Mouse (Mus musculus): Measurements from ENCODE around the gene Stoml1.

Stoml1 gene

DNA sequence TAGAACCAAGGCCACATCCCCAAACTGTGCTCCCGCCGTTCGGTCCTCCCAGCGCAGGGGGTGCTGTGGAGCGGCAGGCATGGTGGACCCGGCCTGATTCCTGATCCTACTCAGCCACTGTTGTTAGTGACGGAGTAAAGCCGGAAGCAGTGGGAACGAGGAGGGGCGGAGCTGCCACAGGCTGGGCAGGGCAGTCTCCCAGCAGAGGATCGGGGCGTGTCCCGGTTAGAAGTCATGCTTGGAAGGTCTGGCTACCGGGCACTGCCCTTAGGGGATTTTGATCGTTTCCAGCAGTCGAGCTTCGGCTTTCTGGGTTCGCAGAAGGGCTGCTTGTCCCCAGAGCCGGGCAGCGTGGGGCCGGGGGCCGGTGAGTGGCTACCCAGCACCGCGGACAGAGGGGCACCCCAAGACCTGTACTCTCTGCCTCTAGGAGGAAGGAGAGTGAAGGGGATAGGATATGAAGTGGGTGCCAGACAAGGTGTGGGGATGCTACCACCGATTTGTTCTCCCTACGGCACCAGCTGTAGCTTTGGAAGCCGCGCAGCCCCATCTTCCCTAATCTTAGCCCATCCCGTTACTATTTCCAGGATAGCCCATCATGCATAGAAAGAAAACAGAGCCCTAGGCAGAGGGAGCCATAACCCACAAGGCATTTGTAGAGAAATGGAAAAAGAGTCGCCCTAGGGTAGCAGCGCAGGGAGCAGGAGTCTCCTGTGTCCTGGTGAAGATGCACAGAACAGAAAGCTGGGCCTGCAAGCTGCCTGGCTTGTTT is at the start of gene Stoml1:
Gene Stoml1, plus strand, starts transcription at position 132 of the 772 bp plus-strand sequence.
- WGBS = under 1% methylated on average over 31 of the region's 31 CpGs

- 11% methylated on average over 42 of the region's 42 CpGs for WGBS
Measured at GRCm38 (mm10) chr9:58203516-58204447, 49.2 kb upstream of the Stoml1 start, which contains the start of the genes Islr and Islr2. TSS of gene Islr (minus strand) at chr9:58204306. TSS of gene Islr2 (minus strand) at chr9:58204319.

GRCm38 (mm10) chr9:58204448-58205000 is 48.4 kb upstream of the Stoml1 start:
- 4% methylated on average over 18 of the region's 18 CpGs for WGBS

DNA sequence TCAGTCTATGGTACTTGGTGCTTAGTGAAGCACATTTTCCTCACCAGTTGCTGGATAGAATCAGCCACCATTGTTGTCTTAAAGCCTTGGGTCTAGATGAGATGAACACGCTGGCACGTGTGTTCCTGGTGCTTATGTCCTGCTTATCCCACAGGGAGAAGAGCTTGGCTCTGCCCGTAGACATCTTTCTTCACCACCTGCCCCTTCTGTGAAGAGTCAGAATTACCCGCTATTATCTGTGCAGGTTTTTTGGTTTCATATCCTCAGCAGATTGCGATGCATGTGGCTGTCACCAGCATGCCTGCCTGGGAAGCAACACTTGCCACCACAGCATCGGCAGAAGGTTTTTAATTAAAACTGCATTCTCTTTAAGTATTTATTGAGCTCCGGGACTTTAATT is 47.0 kb upstream of the Stoml1 start:
- WGBS = 73% methylated on average over 7 of the region's 7 CpGs

GRCm38 (mm10) chr9:58209462-58210303 is 43.3 kb upstream of the Stoml1 start:
- WGBS = 55% methylated on average over 8 of the region's 8 CpGs

DNA sequence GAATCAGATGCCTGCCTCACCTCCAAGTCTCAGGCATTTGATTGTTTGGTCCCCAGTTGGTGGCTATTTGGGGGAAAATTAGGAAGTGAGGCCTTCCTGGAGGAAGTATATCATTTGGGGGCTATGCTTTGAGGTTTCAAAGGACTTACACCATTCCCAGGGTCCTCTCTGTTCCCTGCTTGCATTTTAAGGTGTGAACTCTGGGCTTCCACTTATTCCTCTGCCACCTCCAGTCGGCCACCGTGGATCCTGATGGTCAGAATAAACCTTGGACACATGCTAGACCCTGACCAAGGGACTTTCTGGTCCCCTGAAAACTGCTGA is 42.7 kb upstream of the Stoml1 start:
- 75% methylated on average over 2 of the region's 2 CpGs for WGBS

DNA sequence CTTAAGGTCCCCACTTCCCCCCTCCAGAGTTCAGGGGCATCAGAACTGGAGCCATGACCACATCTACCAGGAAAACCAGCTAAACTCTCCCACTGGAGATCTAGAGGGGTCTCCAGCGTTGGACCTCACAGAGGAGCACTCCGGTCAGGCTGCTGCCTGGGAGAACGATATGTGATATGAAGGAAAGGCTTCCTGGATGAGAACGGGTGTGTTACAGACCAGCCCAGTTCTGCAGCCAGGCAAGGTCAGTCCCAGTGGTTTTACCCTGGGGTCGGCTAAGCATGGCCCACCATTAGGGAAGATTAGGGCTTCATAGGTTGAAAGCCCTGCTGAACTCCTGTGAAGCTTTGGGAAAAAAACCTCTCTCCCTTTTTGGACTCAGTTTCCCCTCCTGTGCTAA is 39.6 kb upstream of the Stoml1 start:
- WGBS = 87% methylated on average over 5 of the region's 5 CpGs

GRCm38 (mm10) chr9:58213865-58214264 is 39.1 kb upstream of the Stoml1 start:
- 50% methylated on average over 5 of the region's 5 CpGs for WGBS

DNA sequence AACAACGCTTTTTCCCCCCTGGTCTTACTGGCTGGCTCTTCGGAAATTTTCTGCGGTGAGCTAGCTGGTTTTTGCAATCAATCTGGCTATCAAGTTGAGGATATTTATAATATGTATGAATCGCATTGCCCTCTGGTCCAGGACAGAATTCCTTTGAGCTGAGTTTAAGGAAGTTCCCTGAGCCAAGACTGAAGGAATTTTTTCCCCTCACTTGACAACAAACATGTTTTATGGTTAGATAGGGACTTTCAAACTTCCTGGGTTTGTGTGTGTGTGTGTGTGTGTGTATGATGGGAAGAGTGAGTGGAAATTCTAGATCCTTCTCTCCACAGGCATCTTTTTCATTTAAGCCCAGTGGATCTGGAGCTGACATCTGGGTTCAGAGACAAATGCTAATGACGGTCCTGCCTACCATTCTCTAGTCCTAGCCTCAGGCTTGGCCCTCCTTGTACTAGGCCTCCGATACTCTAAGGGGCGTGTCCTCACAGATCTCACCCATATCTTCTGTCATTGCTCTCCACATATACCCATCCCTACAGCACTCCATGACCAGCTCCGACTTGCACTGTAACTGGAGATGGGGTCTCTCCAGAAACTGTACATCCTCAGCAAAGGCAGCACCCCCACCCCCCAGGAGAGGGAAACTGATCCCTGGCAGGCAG is 38.3 kb upstream of the Stoml1 start:
- WGBS = 70% methylated on average over 8 of the region's 8 CpGs

- WGBS = 49% methylated on average over 6 of the region's 6 CpGs
Measured at GRCm38 (mm10) chr9:58216402-58216801, 36.6 kb upstream of the Stoml1 start.

DNA sequence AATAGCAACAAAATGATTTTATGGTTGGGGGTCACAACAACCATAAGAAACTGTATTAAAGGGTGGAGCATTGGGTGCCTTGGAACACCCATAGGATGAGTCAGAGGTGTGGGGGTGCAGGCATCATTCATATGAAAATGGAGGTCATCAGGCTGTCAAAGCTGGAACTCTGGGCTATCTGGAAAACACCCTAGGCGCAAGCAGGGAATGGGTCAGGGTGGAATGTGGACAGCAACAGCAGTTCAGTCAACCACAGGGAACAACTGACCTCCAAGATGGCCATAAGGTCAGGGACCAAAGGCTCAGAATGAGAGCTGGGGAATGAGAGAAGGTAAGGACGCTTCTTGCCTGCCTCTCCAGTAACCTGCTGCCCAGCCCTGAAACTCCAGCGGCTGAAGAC is 34.4 kb upstream of the Stoml1 start:
- 98% methylated on average over 3 of the region's 3 CpGs for WGBS

GRCm38 (mm10) chr9:58220218-58220903 is 32.6 kb upstream of the Stoml1 start:
- 68% methylated on average over 24 of the region's 24 CpGs for WGBS

GRCm38 (mm10) chr9:58224356-58224755 is 28.6 kb upstream of the Stoml1 start:
- 89% methylated on average over 2 of the region's 2 CpGs for WGBS

DNA sequence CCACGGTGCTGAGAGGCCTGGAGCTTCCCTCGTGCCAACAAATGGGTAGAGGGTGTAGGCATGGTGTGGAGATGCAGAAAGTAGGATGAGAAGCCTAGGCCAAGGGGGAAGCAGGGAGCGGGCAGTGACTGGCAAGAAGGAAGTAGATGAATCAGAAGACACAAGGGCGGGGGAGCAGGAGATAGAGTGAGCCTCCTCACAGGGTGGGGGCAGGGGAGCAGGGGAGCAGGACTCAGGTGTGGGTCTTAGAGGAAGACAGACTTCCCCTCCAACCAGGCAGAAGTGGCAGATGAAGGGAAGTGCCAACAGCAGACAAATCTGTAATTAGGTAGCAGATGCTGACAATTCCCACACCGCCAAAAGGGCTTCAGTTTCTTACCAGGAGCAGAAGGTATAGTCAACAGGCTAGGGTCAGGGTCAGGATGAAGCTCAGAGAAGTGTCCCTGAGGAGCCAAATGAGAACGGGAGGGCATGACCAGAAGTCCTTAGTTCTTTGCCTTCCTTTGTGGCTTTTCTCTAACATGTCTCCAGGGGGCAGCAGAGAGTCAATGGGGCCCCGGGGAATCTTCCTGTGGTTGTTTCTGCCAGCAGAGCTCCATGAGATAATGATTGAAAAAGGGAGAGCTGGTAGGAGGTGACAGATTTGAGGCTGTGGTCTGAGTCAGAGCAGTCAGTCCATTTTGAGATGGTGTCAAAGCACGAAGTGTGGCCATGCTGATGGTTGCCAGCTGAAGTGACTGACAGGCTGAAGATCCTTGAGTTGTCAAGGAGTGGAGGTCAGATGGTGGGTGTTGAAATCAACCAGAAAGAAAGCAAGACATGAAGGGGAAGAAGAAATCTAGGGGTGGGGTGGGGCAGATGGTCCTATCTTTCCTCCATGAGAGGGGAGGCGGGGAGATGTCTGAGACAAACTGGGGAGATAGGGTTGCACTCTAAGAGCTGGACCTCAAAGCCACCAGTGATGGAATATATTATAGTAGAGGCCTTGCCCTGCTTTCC is 26.8 kb upstream of the Stoml1 start:
- 64% methylated on average over 9 of the region's 9 CpGs for WGBS

- 97% methylated on average over 9 of the region's 9 CpGs for WGBS
Measured at GRCm38 (mm10) chr9:58228777-58229466, 24.0 kb upstream of the Stoml1 start.

- WGBS = 76% methylated on average over 6 of the region's 6 CpGs
Measured at GRCm38 (mm10) chr9:58231746-58232145, 21.2 kb upstream of the Stoml1 start.

DNA sequence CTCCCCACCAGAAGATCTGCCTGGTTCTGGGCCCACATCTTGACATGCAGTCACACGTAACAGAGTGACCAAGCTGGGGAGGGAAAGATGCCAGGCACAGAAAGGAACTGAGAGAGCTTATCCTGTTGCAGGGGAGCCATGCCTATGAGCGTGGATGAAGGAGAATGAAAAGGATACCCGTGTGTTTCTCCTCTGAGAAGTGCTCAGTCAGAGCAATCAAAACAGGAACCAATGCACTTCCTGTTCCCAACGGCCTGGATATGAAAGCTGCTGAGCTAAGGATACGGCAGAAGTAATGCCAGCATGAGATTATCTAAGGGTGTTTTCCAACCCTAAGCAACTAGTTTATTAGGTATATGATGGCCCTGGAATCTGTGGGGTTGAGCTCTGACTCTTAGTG is 20.6 kb upstream of the Stoml1 start:
- WGBS = 63% methylated on average over 5 of the region's 5 CpGs

DNA sequence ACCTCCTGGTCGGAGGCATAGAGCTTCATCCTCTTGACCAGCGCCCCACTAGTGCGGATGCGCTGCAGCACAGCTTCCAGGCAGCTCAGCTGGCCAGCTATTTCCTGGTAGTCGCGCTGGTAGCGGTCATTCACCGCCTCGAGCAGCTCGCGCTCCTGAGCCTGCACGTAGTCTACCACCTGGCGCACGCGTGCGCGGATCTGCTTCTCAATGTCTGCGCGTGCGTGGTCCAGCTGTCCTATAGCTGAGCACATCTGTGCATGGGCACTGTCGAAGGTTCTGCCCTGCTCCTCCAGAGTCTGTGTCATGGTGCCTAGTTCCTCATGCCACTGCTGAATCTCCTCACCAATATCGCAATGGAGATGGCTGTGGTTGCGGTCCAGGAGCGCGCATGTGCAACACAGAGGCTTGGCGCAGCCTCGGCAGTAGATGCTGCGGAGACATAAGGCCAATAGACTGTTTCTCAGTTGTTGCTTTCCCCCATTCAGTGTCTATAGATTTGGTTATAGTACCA is 18.4 kb upstream of the Stoml1 start:
- 97% methylated on average over 28 of the region's 28 CpGs for WGBS
